ENCODE assay signal across 10 mouse cellular contexts in the genomic region with DNA sequence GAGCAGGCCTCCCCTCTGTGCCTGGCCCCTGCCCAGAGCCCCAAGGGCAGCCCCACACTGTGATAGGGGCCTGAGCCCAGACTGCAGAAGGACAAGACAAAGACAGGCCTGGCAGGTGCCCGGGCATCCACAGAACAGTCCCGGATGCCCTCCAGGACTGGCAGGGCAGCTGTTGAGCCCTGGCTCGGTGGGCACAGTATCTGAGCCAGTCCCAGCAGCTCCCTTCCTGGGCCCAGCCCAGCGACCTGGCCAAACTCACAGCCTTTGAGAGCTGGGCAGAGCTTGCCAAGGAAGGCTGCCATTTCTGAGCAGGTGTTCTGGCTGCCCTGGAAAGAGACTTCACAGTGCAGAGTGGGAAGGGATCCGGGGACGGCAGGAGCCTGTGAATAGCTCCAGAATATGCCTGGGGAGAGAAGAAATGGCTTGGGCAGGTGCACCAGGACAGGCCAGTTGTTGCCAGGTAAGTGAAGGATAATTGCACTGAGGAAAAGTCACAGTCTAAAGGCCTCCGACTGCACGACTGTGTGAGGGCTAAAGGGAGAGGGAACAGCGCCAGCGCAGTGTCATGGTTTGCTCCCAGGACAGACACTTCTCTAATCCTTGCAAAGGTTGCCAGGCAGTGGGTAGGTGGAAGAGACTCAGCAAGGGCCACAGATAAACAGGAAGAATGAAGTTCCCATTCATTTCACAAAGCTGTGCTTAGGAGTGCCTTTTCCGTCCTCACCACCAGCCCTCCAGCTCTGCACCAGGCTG. TPM values are rescaled to one million over a fixed set of nuclear protein-coding genes. Genes with fewer than 3 reads are reported as not detected.
DNase-seq lines count a peak whose midpoint lies in the region; ATAC-seq and TF ChIP-seq lines count a peak whose summit lies in the region.
"Had no signal": no experiment of that assay in that cellular context is flagged by ENCODE, and none has a peak within 500 bp of the region (broad histone marks: within the 10 kb centered on the region; RNA-seq: fewer than 3 reads in every experiment).

No protein-coding gene starts in this region.

- peaks cover 25% of the 10 kb centered on the region for H3K36me3 ChIP-seq in forebrain, embryonic 10.5 days (replicated peaks)
- H3K36me3 ChIP-seq in forebrain, embryonic 11.5 days (ENCODE audit: control insufficient read depth, insufficient read depth, low read length) = no peaks in the 10 kb centered on the region
- H3K36me3 ChIP-seq in hindbrain, embryonic 15.5 days = no peaks in the 10 kb centered on the region; the same call in 1 of the 2 replicates

- no peaks in the 10 kb centered on the region for H3K9me3 ChIP-seq in forebrain, embryonic 10.5 days
- H3K9me3 ChIP-seq in forebrain, embryonic 11.5 days (ENCODE audit: control insufficient read depth, low read length) = no peaks in the 10 kb centered on the region
- H3K9me3 ChIP-seq in hindbrain, embryonic 15.5 days = no peaks in the 10 kb centered on the region
- H3K9me3 ChIP-seq: limb, embryonic 13.5 days; neural tube, embryonic 12.5 days had no signal

- intact Hi-C loops in gastrocnemius, adult 2 months (cut with DNase I) = no loop called here

- no peak for DNase-seq in forebrain, embryonic 10.5 days (ENCODE audit: extremely low spot score, low spot score)
- no peak for DNase-seq in forebrain, embryonic 11.5 days (ENCODE audit: low spot score)
- peak; percentile 66 for DNase-seq in cerebellum, adult 11 months
- peak; percentile 92 for DNase-seq in gastrocnemius, adult 2 months
- DNase-seq in liver = no peak
- DNase-seq in ovary, postnatal 36 days (ENCODE audit: low spot score) = no peak
- no peak for DNase-seq in ovary, postnatal 10 days (ENCODE audit: low spot score)

- H3K4me3 ChIP-seq in forebrain, embryonic 10.5 days = no peak overlapping the region
- H3K4me3 ChIP-seq in forebrain, embryonic 11.5 days (ENCODE audit: low read depth, low read length) = no peak overlapping the region
- no peak overlapping the region for H3K4me3 ChIP-seq in gastrocnemius, adult 2 months
- H3K4me3 ChIP-seq in hindbrain, embryonic 15.5 days = no peak overlapping the region
- H3K4me3 ChIP-seq: limb, embryonic 13.5 days; neural tube, embryonic 12.5 days had no signal

- H3K4me1 ChIP-seq in forebrain, embryonic 10.5 days = peaks cover 74% of the 10 kb centered on the region
- H3K4me1 ChIP-seq in forebrain, embryonic 11.5 days (replicated peaks; ENCODE audit: control insufficient read depth, insufficient read depth, low read length) = peaks cover 17% of the 10 kb centered on the region
- H3K4me1 ChIP-seq in hindbrain, embryonic 15.5 days (replicated peaks) = peaks cover 62% of the 10 kb centered on the region

- 81% methylated on average over 11 of the region's 11 CpGs for WGBS in forebrain, embryonic 10.5 days
- 70% methylated on average over 11 of the region's 11 CpGs for WGBS in forebrain, embryonic 11.5 days
- WGBS in hindbrain, embryonic 15.5 days = 50% methylated on average over 11 of the region's 11 CpGs

- no peak overlapping the region for H3K4me2 ChIP-seq in forebrain, embryonic 11.5 days (ENCODE audit: low read depth, low read length, severe bottlenecking)
- H3K4me2 ChIP-seq in hindbrain, embryonic 15.5 days = no peak overlapping the region
- H3K4me2 ChIP-seq: limb, embryonic 13.5 days; neural tube, embryonic 12.5 days had no signal

- no peak for TF ChIP-seq CTCF in gastrocnemius, adult 2 months (IDR thresholded peaks at IDR 0.05)

- H3K27ac ChIP-seq in forebrain, embryonic 10.5 days = peak overlapping the region; percentile 88
- no peak overlapping the region for H3K27ac ChIP-seq in forebrain, embryonic 11.5 days (ENCODE audit: low read depth, low read length)
- peak overlapping the region; percentile 64 for H3K27ac ChIP-seq in gastrocnemius, adult 2 months
- peak overlapping the region; percentile 66 for H3K27ac ChIP-seq in hindbrain, embryonic 15.5 days (replicated peaks)
- H3K27ac ChIP-seq: limb, embryonic 13.5 days; neural tube, embryonic 12.5 days had no signal

- H3K27me3 ChIP-seq in forebrain, embryonic 10.5 days (ENCODE audit: poor library complexity, severe bottlenecking) = peaks cover 42% of the 10 kb centered on the region
- no peaks in the 10 kb centered on the region for H3K27me3 ChIP-seq in forebrain, embryonic 11.5 days (ENCODE audit: control insufficient read depth, insufficient read depth, low read length)
- H3K27me3 ChIP-seq in hindbrain, embryonic 15.5 days = no peaks in the 10 kb centered on the region
- H3K27me3 ChIP-seq: limb, embryonic 13.5 days; neural tube, embryonic 12.5 days had no signal

- no peak overlapping the region for H3K9ac ChIP-seq in forebrain, embryonic 11.5 days (ENCODE audit: low read length)
- H3K9ac ChIP-seq in hindbrain, embryonic 15.5 days = no peak overlapping the region
- H3K9ac ChIP-seq: neural tube, embryonic 12.5 days had no signal

- no peak for ATAC-seq in forebrain, embryonic 11.5 days (replicated peaks; ENCODE audit: low FRiP score)
- peak; percentile 70 for ATAC-seq in hindbrain, embryonic 15.5 days (ENCODE audit: low FRiP score, low read depth)

RNA-seq across cellular contexts. Expression of a gene that starts 34.1 kb away (rescaled TPM):
- 3.6 and 4.4 TPM in 2 replicates for polyA plus RNA-seq in forebrain, embryonic 10.5 days (2016; fragmentation: Nextera tagmentation; extraction: Ambion mirVana)
- 3.2 and 3.3 TPM in 2 replicates for polyA plus RNA-seq in forebrain, embryonic 11.5 days (2014; fragmentation: Nextera tagmentation; extraction: Ambion mirVana)
- 1 to 10 TPM in 1 of 2 experiments, under 1 TPM in 1; 0.94 to 1.8 TPM for total RNA-seq in gastrocnemius, adult 2 months (2021)
- polyA plus RNA-seq in hindbrain, embryonic 15.5 days (2015; fragmentation: Nextera tagmentation; extraction: Ambion mirVana) = 6.4 and 6.6 TPM in 2 replicates

RNA-seq across cellular contexts. Expression of a gene that starts 51.7 kb away (rescaled TPM):
- 82.1 and 84.3 TPM in 2 replicates for polyA plus RNA-seq in forebrain, embryonic 10.5 days (2016; fragmentation: Nextera tagmentation; extraction: Ambion mirVana)
- 102 and 119 TPM in 2 replicates for polyA plus RNA-seq in forebrain, embryonic 11.5 days (2014; fragmentation: Nextera tagmentation; extraction: Ambion mirVana)
- 10 to 100 TPM; 10.5 to 12.8 TPM for total RNA-seq in gastrocnemius, adult 2 months (2021)
- polyA plus RNA-seq in hindbrain, embryonic 15.5 days (2015; fragmentation: Nextera tagmentation; extraction: Ambion mirVana) = 102 and 106 TPM in 2 replicates

Comparison
In these comparisons a context has a peak if more than half of its experiments do, and no peak if none do; other contexts are left out.
1. DNase-seq: peak in cerebellum, adult 11 months (single experiment) and gastrocnemius, adult 2 months (single experiment); none in forebrain, embryonic 10.5 days (single experiment), forebrain, embryonic 11.5 days (single experiment), liver (single experiment), ovary, postnatal 36 days (single experiment) and ovary, postnatal 10 days (single experiment).